9 mouse cellular contexts compared by ENCODE assay signal in the genomic region with DNA sequence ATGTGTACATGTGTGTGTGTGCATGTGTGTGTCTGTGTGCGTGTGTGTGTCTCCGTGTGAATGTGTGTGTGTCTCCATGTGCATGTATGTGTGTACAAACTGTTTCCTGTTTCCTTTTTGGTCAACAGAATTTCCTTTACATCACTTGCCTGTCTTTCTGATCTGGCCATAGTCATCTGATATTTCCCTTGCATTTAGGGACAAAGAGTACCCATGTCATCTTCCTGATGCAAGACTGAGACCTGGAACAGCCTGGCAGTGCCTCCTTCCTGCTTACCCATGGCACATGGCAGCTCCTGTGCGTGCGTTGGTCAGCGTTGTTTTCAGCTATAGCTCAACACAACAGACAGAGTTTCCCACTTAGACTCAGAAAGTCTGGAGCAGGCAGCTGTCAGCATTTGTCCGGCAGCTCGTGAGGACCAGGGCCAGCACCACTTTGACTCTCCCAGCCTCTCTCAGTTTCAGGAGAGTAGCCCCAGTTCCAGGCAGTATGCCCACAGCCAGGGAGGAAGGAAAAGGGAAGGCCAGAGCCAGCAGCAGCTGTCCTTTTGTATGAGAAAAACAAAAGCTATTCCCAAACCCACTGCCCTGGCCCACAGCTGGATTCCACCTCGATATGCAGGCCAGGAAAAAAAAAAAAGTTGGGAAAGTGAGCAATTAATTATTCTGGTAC. TPM values are rescaled to one million over a fixed set of nuclear protein-coding genes. Genes with fewer than 3 reads are reported as not detected.
A peak's percentile ranks its signal among the peaks of the same experiment; 100 is the strongest.
DNase-seq lines count a peak whose midpoint lies in the region; ATAC-seq lines count a peak whose summit lies in the region.
"Had no signal": no experiment of that assay in that cellular context is flagged by ENCODE, and none has a peak within 500 bp of the region (broad histone marks: within the 10 kb centered on the region; RNA-seq: fewer than 3 reads in every experiment).

No protein-coding gene starts in this region.

- 59% methylated on average over 8 of the region's 8 CpGs for WGBS in hindbrain, embryonic 10.5 days
- WGBS in hindbrain, embryonic 11.5 days, result 53% methylated on average over 8 of the region's 8 CpGs

- H3K27ac ChIP-seq in hindbrain, embryonic 10.5 days, result peak overlapping the region; percentile 59
- no peak overlapping the region for H3K27ac ChIP-seq in hindbrain, embryonic 11.5 days (ENCODE audit: low read depth, low read length)

- no peak overlapping the region for H3K4me2 ChIP-seq in hindbrain, embryonic 11.5 days (replicated peaks; ENCODE audit: low read depth, low read length)

- no peaks in the 10 kb centered on the region for H3K36me3 ChIP-seq in hindbrain, embryonic 10.5 days
- H3K36me3 ChIP-seq in hindbrain, embryonic 11.5 days (ENCODE audit: control insufficient read depth, insufficient read depth, low read length), result no peaks in the 10 kb centered on the region
- H3K36me3 ChIP-seq: G1E had no signal

- no peak overlapping the region for H3K9ac ChIP-seq in hindbrain, embryonic 11.5 days (ENCODE audit: low read depth, low read length)

- H3K4me1 ChIP-seq in hindbrain, embryonic 10.5 days (replicated peaks), result peaks cover 11% of the 10 kb centered on the region; the same call in 1 of the 2 replicates
- no peaks in the 10 kb centered on the region for H3K4me1 ChIP-seq in hindbrain, embryonic 11.5 days (replicated peaks; ENCODE audit: control insufficient read depth, insufficient read depth, low read length)

- no peaks in the 10 kb centered on the region for H3K9me3 ChIP-seq in hindbrain, embryonic 10.5 days
- no peaks in the 10 kb centered on the region for H3K9me3 ChIP-seq in hindbrain, embryonic 11.5 days (ENCODE audit: control insufficient read depth, low read length)
- H3K9me3 ChIP-seq: G1E had no signal

- H3K4me3 ChIP-seq in hindbrain, embryonic 10.5 days, result no peak overlapping the region
- no peak overlapping the region for H3K4me3 ChIP-seq in hindbrain, embryonic 11.5 days (ENCODE audit: low read depth, low read length)

- no peak for DNase-seq in hindbrain, embryonic 10.5 days (ENCODE audit: low spot score)
- no peak for DNase-seq in hindbrain, embryonic 11.5 days (ENCODE audit: low spot score)
- peak; percentile 57 for DNase-seq in adrenal gland, postnatal 10 days
- DNase-seq in gastrocnemius, postnatal 4 days (ENCODE audit: low spot score in 2 of 2), result peak; percentile 53 to 82
- DNase-seq in kidney, adult 8-10 months, result peak; percentile 56 to 72
- no peak for DNase-seq in retina, embryonic 14.5 days (ENCODE audit: low spot score)
- DNase-seq in left cerebral cortex, adult 9 months (ENCODE audit: low spot score in 2 of 2), result no peak

- no peak for ATAC-seq in hindbrain, embryonic 11.5 days (ENCODE audit: low FRiP score)
- peak; percentile 46 for ATAC-seq in megakaryocyte, adult 5-6 weeks (ENCODE audit: poor library complexity, severe bottlenecking)

- H3K27me3 ChIP-seq in hindbrain, embryonic 10.5 days (ENCODE audit: insufficient read depth, poor library complexity, severe bottlenecking), result peaks cover 6% of the 10 kb centered on the region; the same call in 1 of the 2 replicates
- no peaks in the 10 kb centered on the region for H3K27me3 ChIP-seq in hindbrain, embryonic 11.5 days (ENCODE audit: control insufficient read depth, insufficient read depth, low read length)

RNA-seq across cellular contexts. Expression of a gene that starts 7.4 kb away (rescaled TPM):
- polyA plus RNA-seq in hindbrain, embryonic 10.5 days (2016; fragmentation: Nextera tagmentation; extraction: Ambion mirVana), result 30.3 and 32.3 TPM in 2 replicates
- polyA plus RNA-seq in hindbrain, embryonic 11.5 days (2014; fragmentation: Nextera tagmentation; extraction: Ambion mirVana), result 22.0 and 24.3 TPM in 2 replicates
- total RNA-seq in adrenal gland, postnatal 10 days (2021), result 100 to 1,000 TPM; 202 to 285 TPM
- total RNA-seq in gastrocnemius, postnatal 4 days (2021), result 10 to 100 TPM; 59.3 to 60.6 TPM
- total RNA-seq in megakaryocyte, adult 5-6 weeks (2015), result 56.3 and 63.6 TPM in 2 replicates
- 76.9 and 85.5 TPM in 2 replicates for total RNA-seq in megakaryocyte, adult 5-6 weeks (2017)

Comparison
In these comparisons a context has a peak if more than half of its experiments do, and no peak if none do; other contexts are left out.
1. DNase-seq: peak in adrenal gland, postnatal 10 days (single experiment), gastrocnemius, postnatal 4 days (2 of 2) and kidney, adult 8-10 months (2 of 2); none in hindbrain, embryonic 10.5 days (single experiment), hindbrain, embryonic 11.5 days (single experiment), retina, embryonic 14.5 days (single experiment) and left cerebral cortex, adult 9 months (0 of 2).